Mouse (Mus musculus): ENCODE measurements around the gene Ddx1. TPM values are rescaled to one million over a fixed set of nuclear protein-coding genes. Genes with fewer than 3 reads are reported as not detected.

The Ddx1 gene
- polyA plus RNA-seq (2015; fragmentation: Illumina TruSeq; extraction: RNeasy Lipid Tissue Mini Kit (QIAGEN cat#74804); ENCODE audit: low read depth, low replicate concordance), result 115 TPM

GRCm38 (mm10) chr12:13248691-13249572, at the start of gene Ddx1:
Ddx1 (minus strand) TSS chr12:13249213.

GRCm38 (mm10) chr12:13268826-13269449, 19.9 kb upstream of the Ddx1 start, which contains the start of gene Nbas:
Nbas (plus strand) TSS chr12:13269133.

Other genes with a start within 250 kb of the Ddx1 start
- gene Nbas, start 19.9 kb upstream of the Ddx1 start, polyA plus RNA-seq (2015; fragmentation: Illumina TruSeq; extraction: RNeasy Lipid Tissue Mini Kit (QIAGEN cat#74804); ENCODE audit: low read depth, low replicate concordance), result 25.0 TPM

Data from brain, adult 10 weeks (tissue).